Mouse (Mus musculus) adrenal gland, adult 18-20 months (tissue): Measurements from ENCODE around the gene Tes. TPM values are rescaled to one million over a fixed set of nuclear protein-coding genes. Genes with fewer than 3 reads are reported as not detected.
A peak's percentile ranks its signal among the peaks of the same experiment; 100 is the strongest.
"Not testable (repeated sequence)": the region's sequence is repeated elsewhere in the genome, so short reads cannot be mapped to it uniquely, and the experiment has no call there.

Experiments
- DNase-seq, 2 experiments: peaks; one replicate each; pipeline ENCODE4 v3.0.0; 2021 to 2022; ENCODE audit warnings: low spot score in 2 of 2
- long read RNA-seq, 2 experiments: library from polyadenylated mRNA; stranded (forward); transcript quantifications; one replicate each; pipeline ENCODE4 v2.0.0; 2021
- total RNA-seq, 2 experiments: library from RNA; stranded (reverse); gene quantifications; 1 replicate in 1 of 2; 2 replicates in 1 of 2; pipeline ENCODE4 v1.2.3; 2021

Gene Tes
- 10 to 100 TPM in 1 of 2 experiments, 1 to 10 TPM in 1; 8.3 to 14.2 TPM for total RNA-seq
- long read RNA-seq, experiment 1, transcript Tes-202 (7 exons, 2,440 nt), result major isoform, 9 of 9 reads
- long read RNA-seq, experiment 1, partial matches to known transcripts, result 0 of 9 reads
- long read RNA-seq, experiment 1, other reads (novel, unspliced or antisense), result 0 of 9 reads
- long read RNA-seq, experiment 2, transcript Tes-202 (7 exons, 2,440 nt), result major isoform, 15 of 17 reads
- long read RNA-seq, experiment 2, partial matches to known transcripts, result 2 of 17 reads
- long read RNA-seq, experiment 2, other reads (novel, unspliced or antisense), result 0 of 17 reads

DNA sequence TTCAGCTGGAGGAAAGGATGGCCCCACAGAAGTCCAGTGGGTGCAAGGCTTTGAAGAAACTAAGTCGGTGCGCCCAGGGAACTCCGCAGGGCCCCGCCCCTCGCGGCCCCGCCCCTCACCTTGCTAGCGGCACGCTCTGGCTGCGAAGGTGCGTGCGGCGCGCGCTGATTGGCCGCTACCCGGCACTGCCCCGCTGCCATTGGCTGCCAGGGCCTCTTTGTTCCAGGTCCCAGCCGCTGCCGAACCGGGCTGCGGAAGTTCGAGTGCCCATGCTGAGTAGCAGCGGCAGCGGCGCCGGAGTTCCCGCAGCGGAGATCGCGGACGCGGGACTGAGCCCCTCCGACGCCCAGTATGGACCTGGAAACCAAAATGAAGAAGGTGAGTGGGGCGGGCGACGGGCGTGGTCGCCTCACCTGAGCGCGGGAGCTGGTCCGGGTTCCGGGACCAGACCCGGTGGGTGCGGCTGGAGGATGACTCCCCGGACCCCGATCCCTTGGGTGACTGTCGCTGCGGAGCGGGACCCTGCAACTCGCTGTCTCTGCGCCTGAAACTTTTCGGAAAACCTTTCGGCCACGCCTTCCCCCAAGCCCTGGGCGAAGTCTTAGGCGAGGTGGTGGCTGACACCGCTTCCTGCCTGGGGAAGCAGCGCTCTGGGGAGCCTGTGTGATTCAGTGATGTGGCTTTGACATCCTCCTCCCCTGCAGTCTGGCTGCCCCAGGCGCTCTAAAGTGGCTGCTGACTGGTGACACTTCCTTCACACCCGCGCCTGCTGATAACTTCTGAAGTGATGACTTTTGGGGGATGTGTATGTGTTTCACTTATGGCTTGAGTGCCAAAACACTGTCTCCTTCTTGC, at the start of gene Tes:
TSS of gene Tes (plus strand) at position 214 of the 855 bp plus-strand sequence.
- DNase-seq, result peak; percentile 65 to 71

DNA sequence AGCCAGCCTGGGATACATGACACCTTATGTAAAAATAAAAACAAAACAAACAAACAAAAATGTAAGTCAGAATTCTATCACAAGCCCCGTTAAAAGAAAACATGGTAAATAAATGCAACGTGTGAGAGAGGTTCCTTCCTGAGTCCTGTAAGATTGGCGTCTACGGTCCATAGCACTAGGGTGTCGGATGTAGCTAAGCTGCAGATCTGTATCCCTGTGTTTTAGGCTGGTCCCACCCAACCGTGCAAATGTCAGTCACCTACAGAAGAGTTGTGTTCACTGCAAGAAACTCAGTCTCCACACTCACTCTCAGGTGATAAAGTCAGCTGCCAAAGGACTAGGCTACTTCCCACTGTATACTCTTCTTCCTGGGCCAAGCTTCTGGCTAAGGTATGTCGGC, 39.1 kb upstream of the Tes start:
- no peak for DNase-seq

DNA sequence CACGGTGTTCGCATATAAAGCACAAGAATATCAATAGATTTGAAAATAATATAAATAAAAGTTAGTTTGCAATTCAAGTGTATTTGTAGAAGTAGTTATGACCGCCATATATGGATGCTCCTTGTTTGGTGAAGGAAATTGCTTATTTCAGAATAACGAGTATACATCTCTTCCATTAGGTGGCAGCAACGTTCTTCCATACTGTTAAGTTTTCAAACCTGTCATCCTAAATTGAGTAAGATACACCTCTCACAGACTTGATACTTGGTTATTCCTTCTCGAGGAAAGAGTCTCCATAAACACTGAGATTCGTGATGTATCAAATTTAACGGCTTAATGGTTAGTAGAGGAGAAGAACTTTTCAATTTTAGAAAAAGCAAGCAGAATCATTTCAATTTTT, 37.4 kb upstream of the Tes start:
- DNase-seq, result no peak

DNA sequence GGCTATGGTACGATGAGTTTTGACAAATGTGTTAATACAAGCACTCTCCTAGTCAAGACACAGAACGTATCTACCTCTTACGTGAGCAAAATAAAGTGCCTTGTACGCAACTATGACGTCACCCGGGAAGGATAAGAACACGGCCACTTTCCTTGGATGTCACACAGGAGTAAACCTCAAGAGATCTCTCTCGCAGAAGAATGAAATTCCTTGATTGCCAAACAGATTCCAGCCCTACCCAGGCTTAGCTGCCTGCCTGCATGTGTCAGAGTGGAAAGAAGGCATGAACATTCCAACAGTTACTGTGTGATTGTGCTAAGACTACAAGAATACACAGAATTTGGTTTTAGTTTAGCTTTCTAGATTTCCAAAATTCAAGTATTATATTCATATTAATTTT, 36.1 kb upstream of the Tes start:
- no peak for DNase-seq

DNA sequence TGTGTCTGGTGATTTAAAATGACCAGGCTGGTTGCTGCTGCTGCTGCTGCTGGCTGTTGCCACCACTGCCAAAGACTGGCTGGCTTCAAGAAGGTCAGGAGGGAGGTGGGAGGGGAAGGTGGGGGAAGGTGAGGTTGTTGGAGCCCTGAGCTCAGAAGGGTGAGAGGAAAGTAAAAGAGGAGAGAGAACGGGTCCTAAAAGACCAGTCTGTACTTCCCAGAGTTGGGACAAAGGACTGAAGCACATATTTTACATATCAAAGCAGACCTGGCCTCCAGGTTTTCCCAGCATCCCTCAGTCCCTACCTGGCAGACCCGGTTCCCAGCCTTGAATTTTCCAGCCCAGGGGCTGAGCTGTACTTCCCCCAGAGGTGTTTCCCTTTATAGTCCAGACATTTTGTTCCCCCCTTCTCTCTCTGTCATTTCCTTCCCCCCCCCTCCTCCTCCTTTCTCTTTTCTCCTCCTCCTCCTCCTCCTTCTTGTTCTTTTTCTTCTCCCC, 32.7 kb upstream of the Tes start:
- no peak for DNase-seq

DNA sequence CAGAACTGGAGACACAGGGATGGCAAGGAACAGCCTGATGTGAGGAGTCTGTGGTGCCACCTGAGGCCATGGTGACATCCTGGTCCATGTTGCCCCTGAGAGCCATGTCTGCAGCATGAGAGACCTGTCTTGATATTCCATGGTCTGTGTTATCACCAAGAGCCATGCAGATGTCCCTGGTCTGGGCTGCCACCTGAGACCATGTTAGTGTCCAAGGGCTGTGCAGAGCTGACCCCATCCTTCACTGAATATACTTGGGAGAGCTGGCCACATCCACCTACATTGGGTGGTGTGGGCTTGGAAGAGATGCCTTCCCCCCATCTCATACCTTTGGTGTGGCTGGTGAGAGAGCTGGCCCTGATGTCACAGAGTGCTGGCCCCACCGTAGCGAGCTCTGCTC, 30.9 kb upstream of the Tes start:
- DNase-seq, result no peak

DNA sequence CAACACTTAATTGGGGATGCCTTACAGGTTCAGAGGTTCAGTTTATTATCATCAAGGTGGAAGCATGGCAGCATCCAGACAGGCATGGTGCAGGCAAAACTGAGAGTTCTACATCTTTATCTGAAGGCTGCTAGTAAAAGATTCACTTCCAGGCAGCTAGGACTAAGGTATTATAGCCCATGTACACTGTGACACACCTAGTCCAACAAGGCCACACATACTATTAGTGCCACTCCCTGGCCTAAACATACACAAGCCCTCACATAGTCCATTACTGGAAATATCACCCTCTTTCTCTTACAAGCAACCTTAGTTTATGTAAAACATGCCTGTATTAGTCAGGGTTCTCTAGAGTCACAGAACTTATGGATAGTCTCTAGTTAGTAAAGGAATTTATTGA, 29.7 kb upstream of the Tes start:
- DNase-seq, result no peak

DNA sequence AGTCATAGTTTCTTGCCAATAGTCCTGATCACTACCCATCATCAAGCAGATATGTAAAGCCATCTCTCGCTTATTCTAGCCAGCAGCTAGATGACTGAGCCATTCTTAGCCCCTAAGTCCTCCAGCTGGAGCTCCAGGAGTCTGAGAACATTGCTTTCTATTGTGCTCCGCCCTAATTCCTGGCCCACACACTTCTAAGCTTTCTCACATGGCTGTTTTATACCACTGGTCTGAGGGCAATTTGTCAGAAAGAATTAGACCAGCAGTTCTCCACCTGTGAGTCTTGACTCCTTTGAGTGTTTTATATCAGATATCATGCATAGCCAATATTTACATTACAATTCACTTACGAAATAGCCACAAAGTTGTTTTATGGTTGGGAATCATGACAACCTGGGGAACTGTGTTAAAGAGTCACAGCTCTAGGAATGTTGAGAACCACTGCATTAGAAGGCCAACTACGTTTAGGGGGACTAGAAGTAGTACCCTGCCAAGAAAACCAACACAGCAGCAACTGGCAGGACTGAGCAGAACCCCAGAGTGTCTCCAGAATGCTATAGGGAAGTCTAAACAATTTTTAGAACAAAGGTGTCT, 13.4 kb upstream of the Tes start:
- DNase-seq, result no peak

DNA sequence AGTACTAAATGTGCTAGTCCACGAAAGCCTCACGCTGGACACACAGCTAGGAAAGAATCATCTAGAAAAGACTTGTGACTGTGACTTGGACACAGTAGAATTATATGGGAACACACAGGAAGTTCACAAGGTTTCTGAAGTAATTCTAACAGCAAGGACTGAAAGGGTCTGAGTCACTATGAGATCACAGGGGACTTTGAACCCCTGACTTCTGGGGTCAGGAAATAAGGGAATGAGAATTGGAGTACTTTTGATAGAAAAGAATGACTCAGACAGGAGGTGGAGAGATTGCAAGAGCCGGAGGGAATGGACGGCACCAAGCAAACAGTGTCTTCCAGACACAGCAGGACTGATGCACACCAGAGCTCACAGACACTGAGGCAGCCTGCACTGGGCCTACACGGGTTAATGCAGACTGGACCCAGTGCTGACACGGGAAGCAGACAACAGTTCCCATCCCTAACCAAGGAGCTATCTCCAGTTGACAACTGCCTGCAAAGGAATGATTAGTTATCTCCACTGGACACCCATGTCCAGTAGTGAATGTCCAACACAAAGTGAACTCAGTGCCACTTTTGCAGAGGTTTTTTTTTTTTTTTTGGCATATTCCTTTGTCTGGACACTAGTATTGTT, 11.8 kb upstream of the Tes start:
- no peak for DNase-seq

DNA sequence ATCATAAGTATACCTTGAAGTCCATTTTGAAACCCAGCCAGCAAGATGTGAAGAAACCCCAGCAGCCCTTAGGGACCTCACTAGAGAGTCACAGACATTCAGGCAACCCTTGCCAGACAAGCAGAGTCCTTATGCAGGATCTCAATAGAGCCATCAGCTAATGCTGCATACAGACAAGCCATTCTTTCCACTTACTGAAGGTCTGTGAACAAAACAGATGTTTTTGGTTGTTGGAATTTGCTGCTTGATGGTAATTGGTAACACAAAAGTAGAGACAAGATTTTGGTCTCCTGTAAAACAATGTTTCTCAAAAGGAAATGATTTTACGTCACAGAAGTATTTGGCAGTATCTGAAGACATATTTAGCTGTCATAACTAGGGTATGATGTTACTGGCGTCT, 10.2 kb upstream of the Tes start:
- DNase-seq, result no peak

DNA sequence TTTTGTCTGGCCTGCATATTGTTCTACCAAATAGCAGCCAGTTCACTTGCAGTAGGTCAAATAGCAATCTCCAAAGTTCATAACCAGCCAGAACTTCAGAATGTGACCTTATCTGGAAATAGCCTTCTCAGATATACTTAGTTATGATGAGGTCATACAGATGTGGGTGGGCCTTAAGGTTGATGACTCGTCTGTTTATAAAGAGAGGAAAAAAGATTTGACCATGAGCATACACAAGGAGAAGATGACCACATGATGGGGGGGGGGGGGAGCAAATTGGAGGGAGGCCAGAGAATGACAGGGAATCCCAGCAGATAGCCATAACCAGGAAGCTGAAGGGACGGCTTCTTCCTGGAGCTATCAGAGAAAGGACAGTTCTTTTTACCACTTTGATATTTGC, 9.3 kb upstream of the Tes start:
- DNase-seq, result no peak

DNA sequence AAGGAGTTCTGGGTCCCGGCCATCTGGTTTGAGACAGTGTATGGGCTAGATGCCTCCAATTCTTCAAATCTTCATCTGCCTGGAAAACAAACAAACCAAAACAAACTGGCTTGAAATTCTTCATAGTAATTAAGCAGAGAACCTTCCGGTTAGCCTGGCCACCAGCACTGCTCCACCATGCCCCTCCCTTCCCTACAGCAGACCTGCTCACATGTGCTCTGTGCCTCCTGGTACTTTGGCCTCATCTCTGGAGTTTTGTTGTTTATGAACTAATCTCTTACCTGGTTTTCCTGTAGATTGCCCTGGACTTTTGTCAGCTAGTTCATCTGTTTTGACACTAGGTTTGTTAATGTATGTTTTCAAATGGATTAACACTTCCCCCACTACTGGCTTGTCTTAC, 5.4 kb upstream of the Tes start:
- DNase-seq, result no peak

DNA sequence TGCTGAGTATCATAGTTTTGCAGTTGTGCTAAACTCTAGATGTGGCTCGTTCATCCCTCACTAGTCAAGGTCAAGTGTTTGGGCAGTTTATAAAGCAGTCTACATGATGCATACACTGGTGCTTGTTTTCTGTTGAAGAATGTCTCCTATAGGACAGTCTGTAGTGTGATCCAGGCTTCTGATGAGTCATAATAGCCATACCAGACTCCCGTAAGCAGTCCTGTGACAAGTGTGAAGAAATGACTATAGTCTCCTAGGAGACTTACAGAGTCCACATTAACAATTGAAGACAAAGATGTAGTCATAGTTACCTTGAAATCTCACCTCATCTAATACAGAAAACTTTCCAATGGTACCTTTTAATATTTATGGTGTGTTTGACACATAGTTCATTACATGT, 4.8 kb upstream of the Tes start:
- DNase-seq, result no peak

DNA sequence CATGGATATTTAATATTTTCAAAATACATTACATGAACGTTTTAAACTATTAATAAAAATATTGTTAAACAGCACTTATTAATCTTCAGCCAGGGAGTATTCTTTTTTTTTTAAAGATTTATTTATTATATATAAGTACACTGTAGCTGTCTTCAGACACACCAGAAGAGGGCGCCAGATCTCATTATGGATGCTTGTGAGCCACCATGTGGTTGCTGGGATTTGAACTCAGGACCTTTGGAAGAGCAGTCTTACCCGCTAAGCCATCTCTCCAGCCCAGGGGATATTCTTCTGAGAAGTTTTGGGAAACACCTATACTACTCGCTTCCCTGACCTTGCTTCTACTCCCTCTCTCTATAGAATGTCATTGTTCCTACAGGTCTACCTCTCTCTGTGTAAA, 3.1 kb upstream of the Tes start:
- DNase-seq, result not testable (repeated sequence)

DNA sequence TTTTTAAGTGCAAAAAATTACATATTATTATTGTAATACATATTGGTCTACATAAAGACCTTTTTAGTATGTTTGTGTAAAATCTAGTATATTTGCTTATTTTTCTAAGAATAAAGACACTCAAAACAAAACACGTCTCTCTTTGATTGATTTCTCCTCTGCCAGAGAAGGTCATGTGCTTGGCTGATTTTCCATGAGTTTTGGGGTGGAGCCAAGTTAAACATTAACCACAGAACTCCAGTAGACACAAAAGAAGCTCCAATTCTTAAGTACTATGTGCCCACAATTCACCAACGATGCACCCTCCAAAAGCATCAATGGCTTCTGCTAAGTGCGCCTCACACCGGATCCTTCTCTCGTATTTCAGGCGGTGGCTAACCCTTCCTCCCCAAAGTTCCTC, 2.6 kb upstream of the Tes start:
- DNase-seq, result peak in 1 of 2 experiments; percentile 26

DNA sequence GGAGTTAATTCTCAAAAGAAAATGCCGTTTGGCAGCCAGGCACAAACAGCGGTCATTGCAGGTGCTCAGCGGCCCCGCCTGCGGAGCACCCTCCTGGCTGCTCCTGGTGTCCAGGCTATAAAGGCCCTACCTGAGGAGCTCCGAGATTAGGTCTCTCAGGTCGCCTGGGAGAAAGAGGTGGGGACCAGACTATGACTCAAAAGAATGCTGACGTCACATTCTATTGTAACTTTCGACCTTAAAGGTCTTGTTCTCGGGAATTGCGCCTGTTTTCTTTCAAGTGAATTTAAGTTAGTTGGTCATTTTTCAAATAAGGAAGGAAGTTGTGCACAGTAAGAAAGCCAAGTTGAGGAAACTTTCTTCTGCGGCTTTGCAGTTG, 831 bp downstream of the Tes start:
- no peak for DNase-seq

DNA sequence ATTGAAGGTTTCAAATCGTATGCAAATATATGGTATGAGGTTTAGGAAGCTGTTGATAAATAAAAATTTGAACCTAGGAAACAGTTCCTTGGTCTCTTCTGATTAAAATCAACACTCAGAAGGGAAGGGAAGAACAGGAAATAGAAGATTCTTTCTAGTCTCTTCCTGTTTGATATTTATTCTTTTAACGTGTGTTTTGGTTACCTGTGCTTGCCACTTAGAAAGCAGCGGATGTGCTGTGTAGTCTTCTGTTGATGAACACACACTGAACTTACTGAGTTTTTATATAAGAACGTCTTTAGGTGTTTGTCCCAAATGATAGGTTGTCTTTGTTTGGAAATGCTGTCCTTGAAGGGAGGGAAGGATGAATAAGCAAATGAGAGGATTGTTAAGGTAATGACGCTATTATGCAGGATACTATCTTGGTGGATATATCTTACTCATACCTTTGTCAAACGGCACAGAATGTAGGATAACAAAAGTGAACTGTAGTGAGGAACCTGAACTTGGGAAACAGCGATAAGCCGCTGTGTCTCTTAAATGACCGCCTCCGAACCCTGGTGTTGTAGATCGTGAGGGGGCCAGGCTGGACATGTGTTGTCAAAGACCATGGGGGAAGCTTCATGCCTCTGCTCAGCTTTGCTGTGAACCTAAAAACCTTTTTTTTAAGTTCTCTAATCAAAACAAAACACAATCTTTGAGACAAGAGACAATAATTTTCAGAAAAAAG, 1.4 kb downstream of the Tes start:
- DNase-seq, result no peak

DNA sequence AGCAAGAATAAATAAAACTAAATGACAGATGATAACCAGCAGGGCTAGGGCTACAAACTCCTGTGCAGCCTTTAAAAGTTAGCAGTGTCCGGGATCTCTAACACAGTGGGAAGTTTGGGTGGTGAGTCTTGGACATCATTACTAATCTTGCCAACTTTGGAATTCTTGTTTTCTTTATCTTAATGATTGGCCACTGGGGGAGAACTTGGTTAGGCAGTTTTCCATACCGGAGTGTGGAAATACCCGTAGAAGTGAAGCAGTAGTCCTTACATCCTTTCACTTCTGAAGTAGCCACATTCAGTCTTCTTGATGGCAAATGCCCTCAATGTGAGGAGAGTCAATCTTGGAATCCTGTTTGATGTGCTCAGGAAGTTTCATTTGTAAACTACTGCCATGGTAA, 7.0 kb downstream of the Tes start:
- DNase-seq, result no peak

DNA sequence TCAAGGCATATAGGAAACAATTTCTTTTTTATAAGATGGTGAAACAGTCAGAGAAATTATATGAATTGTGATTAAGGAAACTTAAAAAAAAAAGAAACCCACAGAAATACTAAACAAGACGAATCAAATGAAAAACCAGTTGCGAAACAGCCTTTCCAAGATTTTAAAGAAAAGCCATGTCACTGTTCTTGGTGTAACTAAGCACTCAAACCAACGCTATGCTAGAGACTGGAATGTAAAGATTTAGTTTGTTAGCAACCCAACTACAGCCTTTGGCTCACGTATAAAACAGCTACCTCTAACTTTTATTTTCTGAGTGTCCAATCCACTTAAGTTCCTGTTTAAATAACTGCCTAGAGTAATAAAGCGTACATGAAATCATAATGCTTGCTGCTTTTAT, 7.4 kb downstream of the Tes start:
- DNase-seq, result no peak

DNA sequence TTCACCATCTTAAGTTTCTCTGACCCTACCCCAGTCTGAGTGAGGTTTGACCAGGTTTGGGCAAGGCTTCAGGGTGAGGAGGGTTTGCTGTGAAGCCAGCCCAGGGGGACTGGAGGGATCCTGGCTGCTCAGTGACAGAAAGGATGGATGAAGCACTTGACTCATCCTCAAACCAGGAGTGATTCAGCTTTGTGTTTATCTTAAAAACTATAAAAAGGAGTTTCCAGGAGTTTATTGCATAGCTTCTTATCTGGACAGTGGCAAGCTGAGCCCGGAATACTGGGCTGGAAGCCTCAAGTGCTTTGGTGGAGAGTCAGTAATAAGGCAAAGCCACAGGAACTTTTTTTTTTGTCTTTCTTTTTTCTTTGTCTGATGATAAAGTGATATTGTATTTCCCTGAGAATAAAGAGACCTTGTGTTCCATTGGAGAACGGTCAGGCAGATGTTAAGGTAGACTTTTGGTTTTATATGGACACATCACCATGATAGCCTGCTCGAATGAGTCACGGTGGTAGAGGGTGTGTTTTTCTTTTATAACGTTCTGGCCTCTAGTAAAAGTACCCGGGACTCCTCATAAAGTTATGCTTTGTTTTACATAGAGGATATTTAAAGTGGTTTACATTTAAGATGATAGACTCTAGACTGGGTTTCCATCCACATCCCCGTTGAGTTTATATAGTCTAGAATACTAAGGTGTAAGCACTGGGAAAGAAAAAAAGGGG, 8.0 kb downstream of the Tes start:
- DNase-seq, result no peak
